Mouse (Mus musculus): ENCODE measurements at regions not wholly inside any gene's neighbourhood (a gene's known extent, or its start where the extent isn't known, plus 50 kb on each side); places are given as distances from the start of the nearest gene placed in this dataset.

GRCm38 (mm10) chr14:86070313-86071100 lies 1070.5 kb downstream of the Diaph3 start:
- TF ChIP-seq GATA1 (IDR thresholded peaks at IDR 0.05; ENCODE audit: borderline replicate concordance, low read length) = no peak
- TF ChIP-seq FLI1 (IDR thresholded peaks at IDR 0.05; ENCODE audit: low read length) = no peak
